Mouse (Mus musculus): ENCODE measurements around the gene Cxcr5. TPM values are rescaled to one million over a fixed set of nuclear protein-coding genes. Genes with fewer than 3 reads are reported as not detected.

Gene Cxcr5
- polyA plus RNA-seq, 1 experiment = not detected

DNA sequence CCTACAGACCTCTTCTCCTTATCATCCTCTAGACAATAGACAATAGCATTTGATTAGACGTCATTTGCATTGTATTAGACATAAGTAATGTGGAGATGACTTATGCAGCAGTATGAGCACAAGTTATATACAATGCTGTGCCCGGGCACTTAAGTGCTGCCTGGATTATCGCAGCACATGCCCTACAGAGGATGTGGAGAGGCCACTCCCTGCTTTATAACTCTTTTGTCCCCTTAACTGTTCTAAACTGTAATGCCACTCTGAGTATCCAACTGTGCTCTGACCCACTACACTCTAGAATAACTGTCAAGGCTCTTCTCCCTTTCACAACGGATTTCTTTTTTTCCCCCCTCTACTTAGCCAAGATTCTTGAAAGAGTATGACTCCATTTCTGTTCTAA, 32.2 kb upstream of the Cxcr5 start:
- Histone ChIP-seq H3K27me3 (ENCODE audit: control insufficient read depth, insufficient read depth, insufficient read length) (no peaks in the 10 kb centered on the region), H3K4me3 (ENCODE audit: insufficient read depth, poor library complexity, severe bottlenecking) (no peak overlapping the region), H3K79me3 (ENCODE audit: low read depth) (no peaks in the 10 kb centered on the region), H3ac (ENCODE audit: control insufficient read depth, insufficient read length, low read depth) (no peak overlapping the region), H3K79me2 (ENCODE audit: control insufficient read depth, insufficient read depth) (no peaks in the 10 kb centered on the region), H3K36me3 (ENCODE audit: control insufficient read depth, insufficient read depth) (no peaks in the 10 kb centered on the region)
- no peak for TF ChIP-seq CEBPB (IDR thresholded peaks at IDR 0.05; ENCODE audit: low read depth)
- no peak for TF ChIP-seq MYOD1 (IDR thresholded peaks at IDR 0.05; ENCODE audit: control insufficient read depth, insufficient read length, low read depth)
- no peak for TF ChIP-seq MYOG (IDR thresholded peaks at IDR 0.05; ENCODE audit: control insufficient read depth, extremely low read depth, insufficient read length)
- TF ChIP-seq FOSL1 (IDR thresholded peaks at IDR 0.05; ENCODE audit: insufficient read depth, low read length, poor library complexity, severe bottlenecking) = no peak
- TF ChIP-seq CTCF (IDR thresholded peaks at IDR 0.05; ENCODE audit: control insufficient read depth, insufficient read depth, insufficient read length) = no peak

DNA sequence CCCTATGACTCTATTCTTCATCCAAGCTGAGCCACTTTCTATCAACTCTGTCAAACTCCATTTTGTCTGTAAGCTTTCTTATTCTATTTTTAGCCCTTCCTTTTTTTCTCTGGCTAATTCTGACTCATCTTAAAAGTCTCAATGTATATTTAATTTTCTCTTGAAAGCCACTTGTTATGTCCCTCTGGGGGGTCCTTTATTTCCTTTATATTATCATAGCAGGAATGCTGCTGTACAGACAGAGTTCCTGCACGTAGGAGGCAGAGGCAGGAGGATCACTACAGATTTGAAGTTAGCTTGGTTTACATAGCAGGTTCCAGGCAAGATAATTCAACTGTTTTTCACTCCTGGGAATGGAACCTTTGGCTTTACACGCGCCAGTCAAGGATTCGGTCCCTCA, 31.5 kb upstream of the Cxcr5 start:
- no peak overlapping the region for H3ac ChIP-seq (ENCODE audit: control insufficient read depth, insufficient read length, low read depth)

DNA sequence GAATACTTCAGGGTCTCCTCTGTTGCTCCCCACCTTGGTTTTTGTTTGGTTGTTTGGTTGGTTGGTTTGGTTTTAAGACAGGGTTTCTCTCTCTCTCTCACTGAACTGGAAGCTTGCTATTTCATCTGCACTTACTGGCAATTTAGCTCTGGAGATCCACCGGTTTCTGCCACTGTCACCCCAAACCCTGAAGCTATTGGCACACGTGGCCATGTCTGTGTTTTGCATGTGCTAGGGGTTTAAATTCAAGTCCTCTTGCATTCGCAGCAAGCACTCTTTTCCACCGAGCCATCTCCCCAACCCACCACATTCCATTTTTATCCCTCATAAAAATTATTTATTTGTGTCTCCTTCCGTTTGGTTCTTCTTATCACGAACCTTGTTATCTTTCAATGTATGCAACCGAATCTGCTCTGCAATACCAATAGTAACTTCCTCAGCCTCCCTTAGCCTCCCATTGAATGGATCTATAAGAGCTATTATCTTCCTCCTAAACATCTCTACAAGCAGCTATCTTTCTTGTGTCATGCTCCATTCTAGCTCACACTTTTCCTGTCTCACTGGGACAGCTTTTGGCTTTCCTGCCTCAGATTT, 30.0 kb upstream of the Cxcr5 start:
- Histone ChIP-seq H3ac (ENCODE audit: control insufficient read depth, insufficient read length, low read depth) (no peak overlapping the region), H3K79me3 (ENCODE audit: low read depth) (no peaks in the 10 kb centered on the region), H3K27me3 (ENCODE audit: control insufficient read depth, insufficient read depth, insufficient read length) (no peaks in the 10 kb centered on the region), H3K4me3 (ENCODE audit: insufficient read depth, poor library complexity, severe bottlenecking) (no peak overlapping the region), H3K79me2 (ENCODE audit: control insufficient read depth, insufficient read depth) (no peaks in the 10 kb centered on the region), H3K36me3 (ENCODE audit: control insufficient read depth, insufficient read depth) (no peaks in the 10 kb centered on the region)
- no peak for TF ChIP-seq MYOD1 (IDR thresholded peaks at IDR 0.05; ENCODE audit: control insufficient read depth, insufficient read length, low read depth)
- no peak for TF ChIP-seq CTCF (IDR thresholded peaks at IDR 0.05; ENCODE audit: control insufficient read depth, insufficient read depth, insufficient read length)

More for the DNA sequence above, 31.5 kb upstream of the Cxcr5 start:
- H3K4me3 ChIP-seq (ENCODE audit: insufficient read depth, poor library complexity, severe bottlenecking) = no peak overlapping the region
- H3K27me3 ChIP-seq (ENCODE audit: control insufficient read depth, insufficient read depth, insufficient read length) = no peaks in the 10 kb centered on the region
- no peaks in the 10 kb centered on the region for H3K36me3 ChIP-seq (ENCODE audit: control insufficient read depth, insufficient read depth)
- TF ChIP-seq MYOG (IDR thresholded peaks at IDR 0.05; ENCODE audit: control insufficient read depth, extremely low read depth, insufficient read length) (no peak), CTCF (IDR thresholded peaks at IDR 0.05; ENCODE audit: control insufficient read depth, insufficient read depth, insufficient read length) (no peak), USF1 (IDR thresholded peaks at IDR 0.05; ENCODE audit: low read depth) (no peak), MAX (IDR thresholded peaks at IDR 0.05) (no peak), CEBPB (IDR thresholded peaks at IDR 0.05; ENCODE audit: low read depth) (no peak), FOSL1 (IDR thresholded peaks at IDR 0.05; ENCODE audit: insufficient read depth, low read length, poor library complexity, severe bottlenecking) (no peak), MYOD1 (IDR thresholded peaks at IDR 0.05; ENCODE audit: control insufficient read depth, insufficient read length, low read depth) (no peak)
- H3K79me3 ChIP-seq (ENCODE audit: low read depth) = no peaks in the 10 kb centered on the region
- H3K79me2 ChIP-seq (ENCODE audit: control insufficient read depth, insufficient read depth) = no peaks in the 10 kb centered on the region

DNA sequence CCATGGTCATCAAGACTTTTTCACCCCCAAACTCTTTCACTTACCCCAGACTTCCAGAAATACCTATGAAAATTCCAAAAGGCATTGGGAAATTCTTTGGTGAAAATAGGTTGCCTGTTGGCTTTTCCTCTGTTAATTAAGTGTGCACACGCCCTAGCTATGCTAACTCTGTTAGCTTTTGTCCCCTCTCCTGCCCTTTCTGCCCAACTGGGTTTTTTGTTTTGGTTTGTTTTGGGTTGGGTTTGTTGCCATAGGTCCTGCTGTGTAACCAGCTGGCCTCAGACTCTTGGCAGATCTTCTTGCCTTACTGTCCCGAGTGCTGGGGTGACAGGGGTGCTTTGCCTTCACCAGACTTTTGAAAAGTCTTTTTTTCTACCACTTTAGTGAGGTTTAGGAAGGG, 29.3 kb upstream of the Cxcr5 start:
- H3K27me3 ChIP-seq (ENCODE audit: control insufficient read depth, insufficient read depth, insufficient read length) = no peaks in the 10 kb centered on the region
- no peaks in the 10 kb centered on the region for H3K79me3 ChIP-seq (ENCODE audit: low read depth)
- TF ChIP-seq MAX (IDR thresholded peaks at IDR 0.05) (no peak), MYOG (IDR thresholded peaks at IDR 0.05; ENCODE audit: control insufficient read depth, extremely low read depth, insufficient read length) (no peak), MYOD1 (IDR thresholded peaks at IDR 0.05; ENCODE audit: control insufficient read depth, insufficient read length, low read depth) (no peak)
- no peak overlapping the region for H3ac ChIP-seq (ENCODE audit: control insufficient read depth, insufficient read length, low read depth)
- H3K79me2 ChIP-seq (ENCODE audit: control insufficient read depth, insufficient read depth) = no peaks in the 10 kb centered on the region
- no peak overlapping the region for H3K4me3 ChIP-seq (ENCODE audit: insufficient read depth, poor library complexity, severe bottlenecking)
- no peaks in the 10 kb centered on the region for H3K36me3 ChIP-seq (ENCODE audit: control insufficient read depth, insufficient read depth)

DNA sequence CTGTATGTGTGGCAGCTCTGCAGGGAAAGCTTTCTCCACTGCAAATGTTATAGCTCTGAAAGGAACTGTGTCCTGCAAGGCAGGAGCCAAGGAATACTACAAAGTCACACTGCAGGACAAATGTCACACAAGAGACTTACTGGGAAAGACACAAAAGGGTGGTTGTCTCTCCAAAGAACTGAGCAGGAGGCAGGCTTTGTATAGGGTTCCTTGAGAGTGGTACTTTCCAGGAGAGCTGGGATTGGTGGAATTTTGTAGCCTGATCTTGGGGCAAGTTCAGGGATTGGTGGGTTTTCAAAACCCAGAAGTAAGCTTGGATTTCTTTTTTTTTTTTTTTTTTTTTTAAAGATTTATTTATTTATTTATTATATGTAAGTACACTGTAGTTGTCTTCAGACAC, 27.4 kb upstream of the Cxcr5 start:
- no peaks in the 10 kb centered on the region for H3K27me3 ChIP-seq (ENCODE audit: control insufficient read depth, insufficient read depth, insufficient read length)
- H3ac ChIP-seq (ENCODE audit: control insufficient read depth, insufficient read length, low read depth) = no peak overlapping the region
- no peaks in the 10 kb centered on the region for H3K79me2 ChIP-seq (ENCODE audit: control insufficient read depth, insufficient read depth)
- H3K4me3 ChIP-seq (ENCODE audit: insufficient read depth, poor library complexity, severe bottlenecking) = no peak overlapping the region
- TF ChIP-seq MYOG (IDR thresholded peaks at IDR 0.05; ENCODE audit: control insufficient read depth, extremely low read depth, insufficient read length) = no peak
- no peak for TF ChIP-seq CTCF (IDR thresholded peaks at IDR 0.05; ENCODE audit: control insufficient read depth, insufficient read depth, insufficient read length)
- no peak for TF ChIP-seq MAX (IDR thresholded peaks at IDR 0.05)
- TF ChIP-seq MYOD1 (IDR thresholded peaks at IDR 0.05; ENCODE audit: control insufficient read depth, insufficient read length, low read depth) = no peak
- TF ChIP-seq USF1 (IDR thresholded peaks at IDR 0.05; ENCODE audit: low read depth) = no peak
- TF ChIP-seq CEBPB (IDR thresholded peaks at IDR 0.05; ENCODE audit: low read depth) = no peak
- TF ChIP-seq FOSL1 (IDR thresholded peaks at IDR 0.05; ENCODE audit: insufficient read depth, low read length, poor library complexity, severe bottlenecking) = no peak
- no peaks in the 10 kb centered on the region for H3K79me3 ChIP-seq (ENCODE audit: low read depth)
- no peaks in the 10 kb centered on the region for H3K36me3 ChIP-seq (ENCODE audit: control insufficient read depth, insufficient read depth)

DNA sequence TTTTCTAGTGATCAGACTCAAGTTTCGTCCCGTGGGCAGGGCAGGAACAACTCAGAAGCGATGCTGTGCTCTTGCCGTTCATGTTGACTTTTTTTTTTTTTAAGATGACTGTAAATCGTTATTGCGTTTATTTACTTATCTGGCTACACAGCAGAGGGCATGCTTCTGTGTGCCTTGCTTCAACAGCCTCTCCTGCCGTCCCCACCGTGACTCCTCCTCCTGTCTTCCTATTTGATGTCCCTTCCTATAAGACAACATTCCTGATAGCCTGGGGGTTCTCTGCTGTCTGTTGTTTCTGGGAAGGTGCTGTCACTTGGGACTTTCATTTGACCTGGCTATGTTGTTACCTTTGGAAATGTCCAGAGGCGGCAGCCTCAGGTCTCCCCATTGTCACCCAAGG, 26.9 kb upstream of the Cxcr5 start:
- Histone ChIP-seq H3K79me3 (ENCODE audit: low read depth) (no peaks in the 10 kb centered on the region), H3K4me3 (ENCODE audit: insufficient read depth, poor library complexity, severe bottlenecking) (no peak overlapping the region), H3ac (ENCODE audit: control insufficient read depth, insufficient read length, low read depth) (no peak overlapping the region), H3K79me2 (ENCODE audit: control insufficient read depth, insufficient read depth) (no peaks in the 10 kb centered on the region), H3K27me3 (ENCODE audit: control insufficient read depth, insufficient read depth, insufficient read length) (no peaks in the 10 kb centered on the region), H3K36me3 (ENCODE audit: control insufficient read depth, insufficient read depth) (no peaks in the 10 kb centered on the region)
- TF ChIP-seq FOSL1 (IDR thresholded peaks at IDR 0.05; ENCODE audit: insufficient read depth, low read length, poor library complexity, severe bottlenecking) (no peak), CTCF (IDR thresholded peaks at IDR 0.05; ENCODE audit: control insufficient read depth, insufficient read depth, insufficient read length) (no peak), USF1 (IDR thresholded peaks at IDR 0.05; ENCODE audit: low read depth) (no peak), MYOD1 (IDR thresholded peaks at IDR 0.05; ENCODE audit: control insufficient read depth, insufficient read length, low read depth) (no peak), MAX (IDR thresholded peaks at IDR 0.05) (no peak), MYOG (IDR thresholded peaks at IDR 0.05; ENCODE audit: control insufficient read depth, extremely low read depth, insufficient read length) (no peak), CEBPB (IDR thresholded peaks at IDR 0.05; ENCODE audit: low read depth) (no peak)

All from C2C12 (cell line).